Mouse (Mus musculus) ZHBTc4 (cell line): ENCODE data around the gene Cct5.

Experiments
- DNase-seq: peaks from one replicate; pipeline ENCODE4 v3.0.0-alpha.2; 2011; ENCODE audit warnings: low read depth, low spot score

Gene Cct5

DNA sequence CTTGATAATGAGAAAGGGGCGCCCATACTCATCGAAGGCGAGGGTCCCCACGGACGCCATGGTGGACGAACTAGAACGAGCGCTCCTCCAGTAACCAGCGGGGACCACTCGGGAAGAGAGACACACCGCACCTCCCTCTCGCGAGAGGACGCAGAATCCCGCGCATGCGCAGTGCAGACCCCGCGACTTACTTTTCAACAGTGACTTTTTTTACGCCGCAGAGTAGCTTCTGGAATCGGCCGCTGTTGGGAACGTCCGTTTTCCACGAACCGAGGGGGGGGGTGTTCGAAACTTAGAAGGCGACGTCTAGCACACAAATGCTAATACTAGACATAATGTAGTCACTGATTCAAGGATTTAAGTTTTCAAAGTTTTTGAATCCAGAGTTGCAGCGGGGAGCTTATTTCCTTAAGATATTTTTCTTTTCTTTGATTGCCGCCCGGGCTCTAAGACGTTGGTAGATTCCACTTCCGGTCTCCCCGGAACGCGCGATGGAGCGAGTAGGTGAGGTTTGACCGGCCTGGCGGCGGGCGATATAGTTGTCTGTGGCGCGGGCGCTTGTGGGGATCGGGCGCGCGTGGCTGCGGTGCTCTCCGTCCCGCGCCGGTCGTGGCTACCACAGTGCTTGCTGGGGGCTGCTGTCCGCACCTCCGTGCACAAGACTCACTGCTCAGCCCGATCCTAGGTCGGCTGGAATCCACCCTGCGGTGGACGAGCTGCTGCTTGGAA lies at the start of gene Cct5, which contains the start of gene Fam173b:
Gene Cct5 (minus strand): TSS at position 159 of the 729 bp plus-strand sequence.
Gene Fam173b (plus strand): TSS at position 207 of the 729 bp plus-strand sequence.
- peak; percentile 99 for DNase-seq

DNA sequence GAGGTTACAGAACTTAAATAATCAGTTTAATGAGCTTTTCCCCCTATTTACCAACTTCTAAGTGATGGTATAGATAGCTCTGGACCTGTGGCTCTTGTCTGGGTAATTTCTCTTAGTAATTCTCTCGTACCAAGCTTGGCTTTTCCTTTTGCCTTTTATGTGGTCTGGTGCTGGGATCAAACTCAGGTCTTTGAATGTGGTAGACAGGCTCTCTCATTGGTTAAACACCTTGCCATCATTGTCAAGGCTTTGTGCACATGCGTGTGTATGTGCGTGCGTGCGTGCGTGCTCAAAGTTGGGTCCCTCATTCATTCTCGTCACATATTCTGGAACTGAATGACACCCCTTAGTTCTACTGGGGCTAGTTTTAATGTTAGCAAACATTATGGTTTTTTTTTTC lies 49.2 kb upstream of the Cct5 start:
- DNase-seq: no peak

DNA sequence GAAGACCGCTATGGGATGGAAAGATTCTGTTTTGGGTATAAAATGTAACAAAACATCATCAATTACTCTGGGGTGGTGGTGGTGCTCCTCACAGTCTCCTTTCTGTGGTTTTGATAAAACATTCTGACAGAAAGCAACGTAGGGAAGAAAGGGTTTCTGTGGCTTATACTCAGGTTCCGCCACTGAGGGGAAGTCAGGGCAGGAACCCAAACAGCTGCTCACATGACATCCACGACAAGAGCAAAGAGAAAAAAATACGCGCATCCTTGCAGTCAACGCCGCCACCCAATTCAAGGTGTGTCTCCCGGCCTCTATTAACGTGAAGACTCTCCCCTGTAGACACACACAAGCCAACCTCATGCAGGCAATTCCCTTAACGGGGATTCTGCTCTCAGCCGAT lies 48.1 kb upstream of the Cct5 start:
- DNase-seq: no peak

DNA sequence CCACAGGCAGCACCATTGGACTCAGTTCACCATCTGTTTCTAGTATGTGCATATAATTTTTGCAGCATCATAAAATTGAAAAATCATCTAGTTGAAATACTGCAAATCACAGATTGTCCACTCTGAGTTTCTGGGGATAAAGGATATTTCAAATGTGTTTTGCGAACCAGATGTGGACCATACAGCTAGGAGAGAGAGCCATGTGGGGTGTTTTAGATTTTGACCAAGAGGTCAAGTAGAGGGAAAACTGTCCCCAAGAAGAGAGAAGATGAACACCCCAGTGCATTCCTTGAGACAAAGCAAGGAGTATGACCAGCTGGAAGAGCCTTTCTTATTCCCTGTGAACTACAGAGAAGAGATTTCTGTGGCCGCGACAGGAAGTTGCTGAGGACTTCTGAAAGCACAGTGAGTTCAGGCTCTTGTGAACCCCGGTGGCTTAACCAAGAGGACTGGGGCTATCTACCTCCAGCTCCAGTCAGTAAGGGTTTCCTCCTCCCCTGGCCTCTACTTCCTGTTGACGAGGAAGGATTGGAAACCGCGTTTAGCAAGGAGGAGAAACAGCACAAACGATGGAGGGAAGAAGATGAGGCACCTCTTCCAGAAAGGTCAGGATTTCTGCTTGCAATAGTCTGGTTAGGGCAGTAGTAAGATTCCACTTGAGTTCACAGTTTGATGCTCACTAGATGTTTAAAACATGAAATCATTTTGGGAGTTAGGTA lies 46.4 kb upstream of the Cct5 start:
- no peak for DNase-seq

DNA sequence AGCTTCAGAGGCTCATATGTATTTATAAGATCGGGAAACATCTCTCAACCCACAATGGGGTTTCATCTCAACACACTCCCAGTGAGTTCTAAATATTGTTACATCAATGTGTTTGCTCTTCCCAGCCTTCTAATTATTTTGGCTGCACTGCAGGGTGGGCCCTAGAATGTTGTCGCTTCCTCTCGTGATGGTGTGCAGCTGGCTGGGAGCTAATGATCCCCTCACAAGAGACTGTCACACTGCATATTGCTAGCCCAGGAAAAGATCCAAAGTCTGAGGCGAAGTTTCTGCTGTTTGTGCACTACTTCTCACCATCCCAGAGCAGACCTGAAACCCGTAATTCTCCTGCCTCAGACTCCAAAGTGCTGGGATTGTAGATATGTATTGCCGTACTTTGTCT lies 45.6 kb upstream of the Cct5 start:
- DNase-seq: no peak

DNA sequence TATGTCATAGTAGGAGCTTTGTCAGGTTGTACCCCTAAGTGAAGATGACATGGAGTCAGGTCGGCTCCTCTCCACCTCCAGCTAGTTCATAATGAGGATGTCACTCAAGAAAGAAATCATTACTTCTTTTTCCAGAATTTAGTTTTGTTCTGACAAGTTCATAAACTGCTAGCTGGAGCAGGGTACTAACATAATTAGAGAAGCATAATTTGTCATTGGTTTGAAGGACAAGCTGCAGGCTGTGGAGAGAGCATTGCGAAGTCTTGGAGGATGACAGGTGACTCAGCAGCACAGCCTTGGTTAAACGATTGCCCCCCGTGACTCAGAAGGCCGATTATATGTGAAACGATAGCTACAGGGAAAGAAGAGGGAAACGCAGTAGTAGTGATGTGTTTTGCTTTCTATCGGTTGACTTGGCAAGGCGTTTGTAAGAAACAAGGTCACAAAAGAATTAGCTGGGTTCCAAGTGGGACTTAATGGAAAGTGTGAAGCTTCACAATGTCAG lies 34.5 kb upstream of the Cct5 start:
- no peak for DNase-seq

DNA sequence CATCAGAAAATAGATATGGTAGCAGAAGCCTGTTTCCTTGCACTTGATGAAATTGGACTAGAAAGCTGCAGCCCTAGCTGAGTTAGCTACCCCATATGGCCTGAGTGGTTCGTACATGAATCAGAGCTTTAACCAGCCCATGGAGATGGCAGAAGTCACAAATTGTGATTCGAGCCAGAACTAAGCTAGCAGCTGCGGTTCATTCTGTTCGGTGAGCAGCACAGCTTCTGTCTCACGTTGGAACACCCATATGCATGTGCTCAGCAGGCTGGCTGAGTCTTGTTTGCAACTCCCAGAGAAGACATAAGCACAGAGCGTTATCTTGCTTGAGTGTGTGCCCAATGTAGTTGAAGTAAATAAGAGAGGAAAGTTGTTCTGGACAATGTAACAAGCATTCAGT lies 33.0 kb upstream of the Cct5 start:
- no peak for DNase-seq

DNA sequence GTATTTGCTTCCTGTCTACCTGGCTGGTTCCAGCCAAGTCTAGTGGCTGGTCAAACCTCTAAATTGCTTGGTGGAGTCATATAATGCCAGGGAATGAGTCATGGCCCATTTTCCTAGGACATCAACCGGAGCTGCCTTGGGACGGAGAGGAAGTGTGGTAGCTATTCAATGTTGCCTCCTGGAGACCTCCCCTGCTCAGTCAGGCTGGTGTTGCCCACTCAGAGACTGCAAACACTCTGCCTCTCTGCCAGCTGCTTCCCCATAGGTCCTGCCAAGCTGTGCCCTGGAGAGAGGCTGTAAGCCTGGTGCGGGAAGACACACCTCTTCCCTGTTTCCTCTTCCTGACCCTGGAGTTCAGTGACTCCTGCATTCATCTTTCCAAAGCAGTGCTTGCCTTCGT lies 30.9 kb upstream of the Cct5 start:
- DNase-seq: no peak

DNA sequence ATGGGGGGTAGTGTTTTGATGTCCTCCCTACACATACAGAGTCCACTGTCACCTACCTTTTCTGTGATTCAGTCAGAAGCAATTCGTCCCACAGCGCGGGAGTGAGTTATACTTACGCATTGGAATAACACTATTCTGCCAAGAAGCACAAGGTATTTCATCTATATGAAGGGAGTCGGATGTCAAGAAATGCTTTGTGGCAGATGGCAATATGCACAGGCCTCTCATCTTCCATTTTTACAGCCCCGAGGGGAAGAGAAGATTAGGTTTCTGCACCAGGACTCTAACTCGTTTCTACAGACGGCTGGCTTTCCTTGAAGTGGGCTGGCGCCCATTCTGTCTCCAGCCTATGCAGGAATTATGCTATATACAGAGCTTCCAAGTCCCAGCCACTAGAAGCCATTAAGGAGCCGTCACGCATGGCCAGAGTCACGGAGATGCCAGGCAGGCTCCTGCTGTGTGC lies 29.8 kb upstream of the Cct5 start:
- no peak for DNase-seq

DNA sequence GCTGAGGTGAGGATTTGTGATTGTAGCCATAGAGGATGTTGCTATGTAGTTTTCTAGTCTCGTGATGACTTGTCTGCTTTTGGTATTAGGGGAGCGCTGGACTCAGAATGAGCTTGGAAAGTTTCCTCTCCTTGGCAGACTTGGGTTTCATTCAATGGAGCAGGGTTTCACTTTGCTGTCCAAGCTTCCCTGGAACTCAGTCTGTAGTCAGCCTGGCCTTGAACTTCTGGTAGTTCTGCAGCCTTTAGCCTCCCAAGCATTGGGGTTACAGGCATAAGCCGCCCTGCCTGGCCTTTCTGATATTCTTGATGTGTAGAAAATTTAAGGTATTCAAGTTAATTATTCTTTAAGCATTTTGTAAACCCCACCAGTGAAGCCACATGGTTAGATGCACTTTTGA lies 28.0 kb upstream of the Cct5 start:
- no peak for DNase-seq

DNA sequence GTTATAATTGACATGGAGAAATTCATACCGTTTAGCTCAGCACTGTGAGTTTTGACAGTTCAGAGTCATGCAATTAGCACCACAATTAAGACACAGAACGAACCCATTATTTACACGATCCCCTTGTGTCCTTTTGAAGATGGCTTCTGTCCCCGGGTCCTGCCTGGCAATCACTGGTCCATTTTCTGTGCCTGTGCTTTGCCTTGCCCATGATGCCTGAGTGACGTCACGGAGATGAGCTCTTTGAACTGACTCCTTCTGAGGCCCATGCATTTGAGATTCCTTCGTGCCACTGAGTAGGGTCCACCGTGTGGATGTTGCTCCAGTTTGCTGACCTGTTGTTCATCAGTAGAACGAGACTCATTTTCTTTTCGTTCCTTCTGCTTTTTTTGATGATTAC lies 26.6 kb upstream of the Cct5 start:
- DNase-seq: no peak

DNA sequence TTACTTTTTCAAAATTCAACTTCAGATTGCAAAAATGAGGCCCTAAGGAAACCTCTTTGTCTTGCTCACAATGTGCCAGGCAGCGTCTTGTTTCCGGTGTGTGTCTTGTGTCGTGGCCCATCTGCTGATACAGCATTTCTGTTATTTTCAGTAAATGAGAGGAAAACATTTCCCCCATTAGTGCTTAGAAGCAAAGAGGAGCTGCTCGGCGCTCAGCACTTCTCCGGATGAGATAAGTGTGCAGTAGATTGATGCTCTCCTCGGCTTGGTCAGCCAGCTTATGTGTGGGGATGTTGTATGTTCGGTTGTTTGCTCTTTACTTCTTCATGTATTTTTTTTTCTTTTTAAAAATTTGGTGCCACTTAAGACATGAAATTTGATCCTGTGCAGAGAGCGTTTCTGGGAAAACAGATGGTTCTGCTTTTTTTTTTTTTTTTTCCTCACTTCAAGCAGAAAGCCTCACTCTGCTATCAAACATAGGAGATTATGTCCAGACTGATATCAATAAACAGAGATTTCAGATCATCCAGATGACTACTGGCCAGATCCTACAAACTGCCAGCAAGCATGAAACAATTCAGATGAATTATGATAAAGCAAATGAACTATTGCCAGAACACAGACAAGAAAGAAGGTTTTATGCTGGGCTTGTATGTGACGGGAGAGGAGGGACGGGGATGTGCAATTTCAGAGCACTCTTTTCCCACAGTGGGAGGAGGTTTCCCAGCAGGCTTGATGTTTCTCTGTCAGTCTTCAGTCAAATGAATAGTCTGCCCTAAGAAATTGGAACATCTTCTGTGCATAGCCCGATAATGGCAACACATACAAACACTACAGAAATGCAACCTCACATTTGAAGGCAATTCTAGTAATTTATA lies 25.9 kb upstream of the Cct5 start:
- no peak for DNase-seq

DNA sequence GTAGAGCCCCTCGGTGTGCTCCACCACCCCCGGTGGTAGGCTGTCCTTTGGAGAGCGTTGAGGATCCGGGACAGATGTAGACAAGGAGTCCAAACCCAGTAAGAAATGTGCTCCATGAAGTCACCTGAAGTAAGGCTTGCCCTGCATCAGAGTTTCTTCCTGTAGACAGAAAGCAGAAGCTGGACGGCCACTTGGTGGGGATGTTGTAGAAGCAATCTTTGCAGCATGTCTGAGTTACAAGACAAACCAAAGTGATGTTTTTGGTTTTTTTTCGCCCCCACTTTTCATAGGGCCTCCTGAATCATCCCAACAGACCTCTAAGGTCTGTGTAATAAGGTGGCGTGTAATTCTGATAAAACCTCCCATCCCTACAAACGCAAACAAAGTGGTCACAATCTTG lies 17.9 kb upstream of the Cct5 start:
- no peak for DNase-seq

DNA sequence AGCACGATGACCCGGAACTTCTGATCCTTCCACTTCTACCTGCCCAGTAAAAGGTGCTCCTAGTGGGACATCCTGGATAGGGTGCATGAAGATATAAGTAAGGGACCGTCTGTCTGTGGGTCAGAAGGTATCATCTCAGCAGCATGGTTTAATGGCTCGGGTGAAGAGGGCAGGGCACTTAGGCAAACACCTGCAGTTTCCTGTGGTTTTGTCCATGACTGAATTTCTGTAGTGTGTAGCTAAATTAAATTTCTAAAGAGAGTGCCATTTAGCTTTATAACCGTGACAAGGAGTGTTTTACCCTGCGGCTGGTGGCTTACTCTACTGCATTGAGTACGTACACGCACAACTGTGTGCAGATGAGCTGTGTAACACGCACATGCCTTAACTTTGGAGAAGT lies 15.7 kb upstream of the Cct5 start:
- DNase-seq: no peak

DNA sequence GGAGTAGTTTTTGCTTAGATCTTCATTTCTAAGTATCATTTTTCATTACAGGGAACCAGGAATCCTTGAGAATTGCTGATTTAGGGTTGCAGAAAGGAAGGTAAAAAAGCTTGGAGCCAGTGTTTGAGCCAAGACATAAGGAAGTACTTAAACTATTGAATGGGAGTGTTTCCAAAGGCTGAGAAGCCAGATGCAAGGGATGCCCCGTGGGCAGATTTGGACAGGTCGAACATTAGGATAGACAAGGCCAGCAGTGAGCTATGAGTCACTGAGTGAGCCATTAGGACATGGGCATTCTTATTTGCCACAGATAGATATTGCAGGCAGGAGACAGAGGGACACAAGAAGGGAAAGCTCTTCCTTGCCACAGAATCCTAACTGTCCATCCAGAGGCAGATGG lies 13.1 kb upstream of the Cct5 start:
- no peak for DNase-seq

DNA sequence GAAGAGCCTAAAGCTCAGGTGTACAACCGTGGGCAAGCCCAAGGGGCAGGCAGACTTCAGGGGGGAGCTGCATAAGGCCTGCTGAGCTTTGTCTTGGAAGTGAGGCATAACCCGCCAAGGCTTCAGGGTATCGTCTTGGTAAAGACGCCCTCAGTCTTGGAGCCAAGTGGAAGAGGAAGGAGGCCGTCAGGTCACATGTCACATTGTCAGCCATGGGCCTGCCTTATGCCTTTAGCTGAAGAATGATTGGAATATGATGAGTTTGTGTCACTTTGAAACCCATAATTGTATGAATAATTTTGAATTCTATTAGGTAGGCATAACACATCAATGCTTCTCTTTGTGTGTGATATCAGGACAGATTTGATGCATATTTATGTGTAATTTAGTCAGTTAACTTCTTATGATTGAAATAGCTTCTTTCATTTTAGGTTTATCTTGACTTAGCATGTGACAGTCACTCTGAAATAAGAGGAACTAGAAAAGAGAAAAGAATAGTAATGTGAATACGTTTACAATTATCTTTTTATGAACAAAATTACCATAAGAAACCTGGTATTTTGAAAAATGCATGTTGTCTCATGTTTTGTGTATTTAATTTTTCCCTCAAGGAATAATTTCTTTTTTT lies 12.3 kb upstream of the Cct5 start:
- DNase-seq: no peak

DNA sequence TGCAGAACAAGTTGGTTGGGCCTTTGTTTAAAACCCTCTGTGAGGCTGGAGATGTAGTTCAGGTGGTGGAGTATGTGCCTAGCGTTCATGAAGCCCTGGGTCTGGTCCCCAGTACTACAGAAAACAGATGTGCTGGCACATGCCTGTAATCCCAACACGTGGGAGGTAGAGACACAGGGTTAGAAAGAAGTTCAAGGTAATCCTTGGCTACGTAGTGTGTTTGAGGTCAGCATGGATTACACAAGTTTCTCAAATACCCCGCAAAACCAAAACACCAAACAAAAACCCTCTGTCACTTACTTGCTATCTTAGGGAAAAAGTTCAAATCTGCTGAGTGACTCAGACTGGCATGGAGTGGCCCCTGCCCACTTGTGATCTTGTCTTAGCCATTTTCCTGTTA lies 10.4 kb upstream of the Cct5 start:
- no peak for DNase-seq

DNA sequence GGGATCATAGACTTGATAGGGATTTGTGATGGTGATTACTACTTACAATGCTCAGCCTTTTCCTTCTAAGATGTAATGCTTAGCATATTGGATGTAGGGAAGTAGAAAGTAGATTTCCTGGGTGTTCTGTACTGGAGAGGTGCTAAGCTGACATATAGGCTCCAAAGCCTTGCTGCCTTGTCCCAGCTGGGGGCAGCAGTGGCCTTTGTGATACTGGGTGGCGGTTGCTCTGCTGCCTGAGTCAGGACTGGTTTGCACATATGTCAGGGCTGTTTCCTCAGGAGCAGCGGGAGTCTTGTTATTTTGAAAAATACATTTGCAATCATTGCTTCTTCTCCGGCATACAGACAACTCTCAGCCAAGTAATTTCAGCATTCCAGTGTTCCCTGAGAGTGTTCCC lies 9.4 kb upstream of the Cct5 start:
- DNase-seq: peak; percentile 46

DNA sequence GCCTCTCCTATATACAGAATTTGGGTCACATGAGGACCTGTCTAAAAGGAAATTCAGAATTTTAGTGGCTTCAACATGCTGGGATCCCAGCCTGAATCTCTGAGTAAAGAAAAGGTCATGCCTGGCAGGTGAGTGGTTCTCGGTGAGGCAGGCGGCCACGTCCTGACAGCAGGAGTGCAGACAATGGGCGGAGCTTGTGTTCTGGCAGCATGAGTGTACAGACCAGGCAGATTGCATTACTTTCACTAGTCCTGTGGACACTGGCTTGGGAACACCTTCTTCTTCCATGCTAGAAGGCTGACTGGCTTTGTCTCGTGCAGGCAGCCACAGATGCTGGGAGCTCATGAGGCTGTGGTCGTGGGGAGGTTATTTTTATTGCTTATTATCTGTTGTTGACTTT lies 5.2 kb upstream of the Cct5 start:
- DNase-seq: no peak

DNA sequence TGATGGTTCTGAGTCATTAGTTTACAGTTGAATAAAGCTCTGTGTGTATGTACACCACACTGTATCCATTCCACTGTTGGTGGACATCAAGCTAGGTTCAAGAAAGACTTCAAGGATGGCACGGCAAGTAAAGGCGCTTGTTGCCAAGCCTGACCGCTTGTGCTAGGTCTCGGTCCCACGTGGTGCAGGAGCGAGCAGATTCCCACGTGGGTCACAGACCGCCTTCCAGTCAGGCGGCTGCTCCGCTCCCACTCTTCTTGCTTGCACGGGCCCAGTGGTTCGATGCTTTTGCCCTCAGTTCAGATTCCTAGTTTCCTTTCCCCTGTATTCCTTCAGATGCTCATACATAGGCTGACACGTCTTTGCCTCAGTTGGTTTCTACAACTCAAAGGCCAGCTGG lies 1.5 kb upstream of the Cct5 start:
- peak; percentile 44 for DNase-seq

DNA sequence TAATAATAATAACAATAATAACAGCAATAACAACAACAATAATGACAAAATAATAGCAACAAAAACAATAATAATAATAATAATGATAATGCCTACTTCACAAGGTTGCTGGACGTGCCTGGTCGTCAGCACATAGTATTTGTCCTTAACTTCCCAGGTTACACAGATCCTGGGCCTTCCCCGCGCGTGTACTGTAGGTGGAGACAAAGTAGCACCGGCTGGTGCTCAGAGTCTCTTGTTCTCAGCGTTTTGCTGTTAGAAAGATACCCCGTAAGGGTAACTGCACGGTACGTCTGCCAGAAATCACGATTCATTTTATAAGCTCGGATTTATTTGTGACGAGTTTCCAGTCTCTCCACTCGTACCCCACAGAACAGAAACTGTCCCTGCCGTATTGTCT lies 822 bp upstream of the Cct5 start:
- DNase-seq: no peak

DNA sequence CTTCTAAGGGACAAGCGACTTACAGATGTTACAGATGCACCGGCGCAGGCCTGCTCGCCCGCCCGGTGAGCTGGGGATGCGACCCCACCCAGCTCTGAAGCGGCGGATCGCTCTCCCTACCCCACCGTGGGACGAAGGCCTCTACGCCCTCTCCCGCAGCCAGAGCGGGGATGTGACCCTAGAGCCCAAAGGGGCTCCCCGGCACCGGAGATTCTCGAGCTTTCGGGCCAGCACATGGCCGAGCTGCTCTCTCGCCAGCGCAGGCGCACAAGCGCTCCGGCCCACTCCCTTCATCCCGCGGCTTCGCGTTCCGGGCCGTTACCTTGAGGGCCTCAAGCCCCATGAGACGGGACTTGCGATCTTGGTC lies 342 bp downstream of the Cct5 start:
- no peak for DNase-seq
